Mouse (Mus musculus) regulatory T cell (primary cell): ENCODE measurements around the gene Vwf.

Experiments
- in situ Hi-C: fragments of 300-600 bp; cut with MboI, MseI; formaldehyde crosslinking; loops from one replicate; pipeline ENCODE4 v1.15.1; 2025; ENCODE audit warnings: high pct_unique_total_duplicates

The Vwf gene

GRCm38 (mm10) chr6:125541296-125541695, 5.3 kb upstream of the Vwf start:
- in situ Hi-C loops = no loop called here

GRCm38 (mm10) chr6:125548406-125548805, 1.8 kb downstream of the Vwf start:
- in situ Hi-C loops = no loop called here

- in situ Hi-C loops = no loop called here
Measured at GRCm38 (mm10) chr6:125550172-125550571, 3.6 kb downstream of the Vwf start.

GRCm38 (mm10) chr6:125552760-125553159, 6.2 kb downstream of the Vwf start:
- in situ Hi-C loops = no loop called here

- in situ Hi-C loops = no loop called here
Measured at GRCm38 (mm10) chr6:125553551-125553950, 7.0 kb downstream of the Vwf start.

GRCm38 (mm10) chr6:125558831-125559230, 12.3 kb downstream of the Vwf start:
- in situ Hi-C loops = no loop called here

GRCm38 (mm10) chr6:125561031-125561430, 14.5 kb downstream of the Vwf start:
- in situ Hi-C loops = no loop called here

GRCm38 (mm10) chr6:125561521-125561920, 14.9 kb downstream of the Vwf start:
- in situ Hi-C loops = no loop called here

GRCm38 (mm10) chr6:125564812-125565281, 18.3 kb downstream of the Vwf start:
- in situ Hi-C loops = no loop called here

GRCm38 (mm10) chr6:125565326-125565725, 18.8 kb downstream of the Vwf start:
- in situ Hi-C loops = no loop called here

GRCm38 (mm10) chr6:125566656-125567055, 20.1 kb downstream of the Vwf start:
- in situ Hi-C loops = no loop called here

- in situ Hi-C loops = no loop called here
Measured at GRCm38 (mm10) chr6:125568381-125568780, 21.8 kb downstream of the Vwf start.

- in situ Hi-C loops = no loop called here
Measured at GRCm38 (mm10) chr6:125572291-125573188, 26.0 kb downstream of the Vwf start.

- in situ Hi-C loops = no loop called here
Measured at GRCm38 (mm10) chr6:125573189-125573928, 26.8 kb downstream of the Vwf start.

- in situ Hi-C loops = no loop called here
Measured at GRCm38 (mm10) chr6:125575080-125575479, 28.5 kb downstream of the Vwf start.

- in situ Hi-C loops = no loop called here
Measured at GRCm38 (mm10) chr6:125577301-125577700, 30.7 kb downstream of the Vwf start.

GRCm38 (mm10) chr6:125577882-125578646, 31.5 kb downstream of the Vwf start:
- in situ Hi-C loops = no loop called here

GRCm38 (mm10) chr6:125578647-125579011, 32.1 kb downstream of the Vwf start:
- in situ Hi-C loops = no loop called here

- in situ Hi-C loops = no loop called here
Measured at GRCm38 (mm10) chr6:125579864-125580263, 33.3 kb downstream of the Vwf start.

- in situ Hi-C loops = no loop called here
Measured at GRCm38 (mm10) chr6:125583666-125584065, 37.1 kb downstream of the Vwf start.

- in situ Hi-C loops = no loop called here
Measured at GRCm38 (mm10) chr6:125584266-125584665, 37.7 kb downstream of the Vwf start.

GRCm38 (mm10) chr6:125585579-125585978, 39.0 kb downstream of the Vwf start:
- in situ Hi-C loops = no loop called here
